Mouse (Mus musculus): ENCODE data around the gene Nyap1.

Gene Nyap1

GRCm38 (mm10) chr5:137744197-137744596 lies 2.8 kb upstream of the Nyap1 start:
- DNase-seq: no peak

- no peak for DNase-seq
These were observed 1.4 kb upstream of the Nyap1 start for GRCm38 (mm10) chr5:137742836-137743235.

- DNase-seq: no peak
These were observed 641 bp upstream of the Nyap1 start for GRCm38 (mm10) chr5:137742048-137742447.

- DNase-seq: no peak
These were observed 901 bp downstream of the Nyap1 start for GRCm38 (mm10) chr5:137740506-137740905.

- no peak for DNase-seq
These were observed 1.9 kb downstream of the Nyap1 start for GRCm38 (mm10) chr5:137739471-137739870.

- peak in 1 of 2 experiments; percentile 1 for DNase-seq
These were observed 2.9 kb downstream of the Nyap1 start for GRCm38 (mm10) chr5:137738516-137738915.

- no peak for DNase-seq
These were observed 3.9 kb downstream of the Nyap1 start for GRCm38 (mm10) chr5:137737400-137737940.

- DNase-seq: no peak
These were observed 6.9 kb downstream of the Nyap1 start for GRCm38 (mm10) chr5:137734289-137735061.

- no peak for DNase-seq
These were observed 7.6 kb downstream of the Nyap1 start for GRCm38 (mm10) chr5:137733638-137734288.

GRCm38 (mm10) chr5:137726767-137727166 lies 14.6 kb downstream of the Nyap1 start:
- DNase-seq: no peak

GRCm38 (mm10) chr5:137723840-137724239 lies 17.6 kb downstream of the Nyap1 start:
- DNase-seq: no peak

- peak; percentile 34 to 41 for DNase-seq
These were observed 20.7 kb downstream of the Nyap1 start for GRCm38 (mm10) chr5:137720558-137721164.

- DNase-seq: no peak
These were observed 22.3 kb downstream of the Nyap1 start for GRCm38 (mm10) chr5:137719088-137719487.

- peak; percentile 32 to 39 for DNase-seq
These were observed 23.2 kb downstream of the Nyap1 start for GRCm38 (mm10) chr5:137718020-137718790.

GRCm38 (mm10) chr5:137715685-137716084 lies 25.7 kb downstream of the Nyap1 start:
- DNase-seq: no peak

GRCm38 (mm10) chr5:137713454-137713853 lies 28.0 kb downstream of the Nyap1 start:
- DNase-seq: no peak

GRCm38 (mm10) chr5:137706913-137707633 lies 34.3 kb downstream of the Nyap1 start:
- peak; percentile 63 to 74 for DNase-seq

- DNase-seq: peak in 1 of 2 experiments; percentile 28
These were observed 36.2 kb downstream of the Nyap1 start for GRCm38 (mm10) chr5:137705242-137705641.

GRCm38 (mm10) chr5:137699850-137700249 lies 41.6 kb downstream of the Nyap1 start:
- DNase-seq: no peak

GRCm38 (mm10) chr5:137699080-137699479 lies 42.3 kb downstream of the Nyap1 start:
- no peak for DNase-seq

- DNase-seq: no peak
These were observed 45.5 kb downstream of the Nyap1 start for GRCm38 (mm10) chr5:137695930-137696329.

- DNase-seq: no peak
These were observed 46.6 kb downstream of the Nyap1 start for GRCm38 (mm10) chr5:137694796-137695195.

All from spleen, adult 18-20 months (tissue).